Mouse (Mus musculus): ENCODE results near the gene Slc17a7. TPM values are rescaled to one million over a fixed set of nuclear protein-coding genes. Genes with fewer than 3 reads are reported as not detected.
A peak's percentile ranks its signal among the peaks of the same experiment; 100 is the strongest.

Gene Slc17a7
- polyA plus RNA-seq (2012): 0.02 TPM in 1 of 2 replicates, not detected in the other

GRCm38 (mm10) chr7:45163735-45164490 lies at the start of gene Slc17a7:
Gene Slc17a7, plus strand, starts transcription at chr7:45163949.
- H3K27me3 ChIP-seq (ENCODE audit: control insufficient read depth): peaks cover 71% of the 10 kb centered on the region
- peaks cover 21% of the 10 kb centered on the region for H3K4me1 ChIP-seq (ENCODE audit: control insufficient read depth)
- no peak for TF ChIP-seq GATA1 (IDR thresholded peaks at IDR 0.05; ENCODE audit: low read length)
- TF ChIP-seq TAL1 (IDR thresholded peaks at IDR 0.05; ENCODE audit: low read length): no peak
- H3K4me3 ChIP-seq (replicated peaks): peak within 1 kb of the TSS; percentile 38
- peaks cover 15% of the 10 kb centered on the region for H3K36me3 ChIP-seq (ENCODE audit: control insufficient read depth)
- H3K9me3 ChIP-seq (ENCODE audit: control insufficient read depth, low read length): peaks cover 19% of the 10 kb centered on the region

GRCm38 (mm10) chr7:45117566-45117965 lies 46.2 kb upstream of the Slc17a7 start:
- peaks cover 56% of the 10 kb centered on the region for H3K4me1 ChIP-seq (ENCODE audit: control insufficient read depth)
- H3K4me3 ChIP-seq (replicated peaks): no peak overlapping the region
- H3K36me3 ChIP-seq (ENCODE audit: control insufficient read depth): peaks cover 40% of the 10 kb centered on the region
- H3K27me3 ChIP-seq (ENCODE audit: control insufficient read depth): no peaks in the 10 kb centered on the region
- no peak for TF ChIP-seq GATA1 (IDR thresholded peaks at IDR 0.05; ENCODE audit: low read length)
- no peak for TF ChIP-seq TAL1 (IDR thresholded peaks at IDR 0.05; ENCODE audit: low read length)
- no peaks in the 10 kb centered on the region for H3K9me3 ChIP-seq (ENCODE audit: control insufficient read depth, low read length)

DNA sequence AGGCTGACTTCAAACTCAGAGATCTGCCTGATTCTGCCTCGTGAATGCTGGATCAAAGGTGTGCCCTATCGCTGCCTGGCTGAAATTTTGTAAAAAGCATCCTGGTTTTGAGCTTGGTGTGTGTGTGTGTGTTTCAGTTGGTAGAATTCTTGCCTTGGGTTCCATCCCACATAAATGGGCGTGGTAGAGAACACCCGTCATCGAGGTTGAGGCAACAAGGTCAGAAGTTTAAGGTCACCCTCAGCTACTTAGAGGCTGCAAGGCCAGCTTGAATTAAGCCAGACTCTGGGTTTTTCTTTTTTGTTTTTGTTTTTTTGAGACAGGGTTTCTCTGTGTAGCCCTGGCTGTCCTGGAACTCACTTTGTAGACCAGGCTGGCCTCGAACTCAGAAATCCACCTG lies 45.4 kb upstream of the Slc17a7 start:
- H3K4me3 ChIP-seq (replicated peaks): no peak overlapping the region
- H3K27me3 ChIP-seq (ENCODE audit: control insufficient read depth): no peaks in the 10 kb centered on the region
- peaks cover 56% of the 10 kb centered on the region for H3K4me1 ChIP-seq (ENCODE audit: control insufficient read depth)
- TF ChIP-seq TAL1 (IDR thresholded peaks at IDR 0.05; ENCODE audit: low read length) (no peak), GATA1 (IDR thresholded peaks at IDR 0.05; ENCODE audit: low read length) (no peak)
- no peaks in the 10 kb centered on the region for H3K9me3 ChIP-seq (ENCODE audit: control insufficient read depth, low read length)
- H3K36me3 ChIP-seq (ENCODE audit: control insufficient read depth): peaks cover 48% of the 10 kb centered on the region

DNA sequence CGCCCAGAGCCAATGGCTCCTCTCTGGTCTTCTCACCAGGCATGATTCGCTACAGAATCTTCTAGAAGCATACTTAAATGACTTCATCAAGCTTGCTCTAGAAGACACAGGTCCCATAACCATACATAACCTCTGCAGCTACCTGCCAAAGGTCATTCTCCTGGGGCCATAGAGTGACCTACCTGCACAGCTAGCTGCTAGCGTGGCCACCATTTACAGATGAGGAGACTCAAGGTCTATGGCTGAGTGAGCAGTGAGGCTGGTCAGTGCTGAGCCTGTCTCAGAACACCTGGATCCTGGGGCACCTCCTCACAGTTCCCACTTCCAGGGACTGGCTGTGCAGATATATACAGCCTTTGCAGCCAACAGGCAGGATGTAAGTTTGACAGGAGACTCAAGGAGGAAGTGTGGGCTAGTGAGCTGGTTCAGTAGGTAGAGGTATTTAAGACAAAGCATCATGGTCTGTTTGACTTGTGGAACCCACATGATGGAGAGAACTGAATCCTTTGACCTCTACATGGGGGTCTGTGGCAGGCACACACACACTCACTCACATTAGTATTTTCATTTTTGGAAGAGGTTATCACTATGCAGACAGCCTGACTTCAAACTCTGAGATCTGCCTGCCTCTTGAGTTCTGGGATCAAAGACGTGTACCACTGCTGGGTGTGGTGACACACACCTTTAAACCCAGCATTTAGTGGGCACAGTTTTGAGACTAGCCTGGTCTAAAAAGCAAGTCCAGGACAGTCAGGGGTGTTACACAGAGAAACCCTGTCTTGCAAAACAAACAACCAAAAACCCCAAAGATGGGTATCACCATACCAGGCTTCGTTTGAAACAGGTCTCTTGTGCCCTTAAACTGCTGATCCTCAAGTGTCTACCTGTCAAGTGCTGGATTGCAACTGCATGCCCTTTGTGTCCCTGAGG lies 43.7 kb upstream of the Slc17a7 start:
- H3K36me3 ChIP-seq (ENCODE audit: control insufficient read depth): peaks cover 52% of the 10 kb centered on the region
- H3K9me3 ChIP-seq (ENCODE audit: control insufficient read depth, low read length): no peaks in the 10 kb centered on the region
- no peaks in the 10 kb centered on the region for H3K27me3 ChIP-seq (ENCODE audit: control insufficient read depth)
- H3K4me3 ChIP-seq (replicated peaks): no peak overlapping the region
- TF ChIP-seq GATA1 (IDR thresholded peaks at IDR 0.05; ENCODE audit: low read length) (no peak), TAL1 (IDR thresholded peaks at IDR 0.05; ENCODE audit: low read length) (no peak)
- H3K4me1 ChIP-seq (ENCODE audit: control insufficient read depth): peaks cover 63% of the 10 kb centered on the region

DNA sequence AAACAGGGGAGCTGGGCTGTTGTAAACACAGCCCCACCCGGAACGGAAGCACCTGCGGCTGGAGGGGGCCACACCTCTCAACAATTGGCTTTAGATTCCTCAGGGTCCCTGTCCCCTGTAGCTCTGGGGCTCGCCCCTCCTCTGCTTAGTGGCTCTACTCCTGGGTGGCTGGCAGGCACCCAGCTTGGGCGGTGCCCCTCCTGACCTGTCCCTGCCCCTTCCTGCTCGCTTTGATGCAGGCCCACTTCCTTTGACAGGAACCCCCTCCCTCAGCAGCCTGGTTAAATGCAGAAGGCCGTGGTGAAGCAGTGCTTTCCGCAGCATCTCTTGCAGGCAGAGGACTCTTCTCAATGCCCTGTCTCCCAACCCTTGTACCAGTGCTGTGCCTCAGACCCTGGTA lies 42.3 kb upstream of the Slc17a7 start:
- TF ChIP-seq TAL1 (IDR thresholded peaks at IDR 0.05; ENCODE audit: low read length) (no peak), GATA1 (IDR thresholded peaks at IDR 0.05; ENCODE audit: low read length) (no peak)
- H3K36me3 ChIP-seq (ENCODE audit: control insufficient read depth): peaks cover 66% of the 10 kb centered on the region
- H3K4me1 ChIP-seq (ENCODE audit: control insufficient read depth): peaks cover 73% of the 10 kb centered on the region
- H3K4me3 ChIP-seq (replicated peaks): no peak overlapping the region
- no peaks in the 10 kb centered on the region for H3K9me3 ChIP-seq (ENCODE audit: control insufficient read depth, low read length)
- no peaks in the 10 kb centered on the region for H3K27me3 ChIP-seq (ENCODE audit: control insufficient read depth)

DNA sequence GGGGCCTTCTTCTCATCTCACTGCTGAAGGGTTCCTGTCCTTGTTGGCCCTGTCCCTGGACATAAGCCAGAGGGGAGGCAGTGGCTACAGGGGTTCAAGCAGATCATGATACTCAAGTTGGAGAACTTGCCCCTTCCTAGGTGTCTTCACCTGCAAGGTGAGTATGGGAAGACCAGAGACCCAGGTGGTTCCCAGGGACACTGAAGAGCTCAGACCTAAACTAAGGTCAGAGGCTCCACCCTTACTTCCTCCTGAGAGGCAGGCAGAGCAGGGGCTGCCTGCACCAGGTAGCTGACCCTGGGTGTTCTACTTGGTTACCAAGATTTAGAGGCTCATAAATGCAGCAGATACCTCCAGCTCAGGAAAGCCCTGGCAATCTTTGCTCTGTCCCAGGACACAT lies 41.8 kb upstream of the Slc17a7 start:
- Histone ChIP-seq H3K9me3 (ENCODE audit: control insufficient read depth, low read length) (no peaks in the 10 kb centered on the region), H3K4me1 (ENCODE audit: control insufficient read depth) (peaks cover 79% of the 10 kb centered on the region), H3K36me3 (ENCODE audit: control insufficient read depth) (peaks cover 72% of the 10 kb centered on the region), H3K4me3 (replicated peaks) (no peak overlapping the region), H3K27me3 (ENCODE audit: control insufficient read depth) (no peaks in the 10 kb centered on the region)
- no peak for TF ChIP-seq TAL1 (IDR thresholded peaks at IDR 0.05; ENCODE audit: low read length)
- no peak for TF ChIP-seq GATA1 (IDR thresholded peaks at IDR 0.05; ENCODE audit: low read length)

DNA sequence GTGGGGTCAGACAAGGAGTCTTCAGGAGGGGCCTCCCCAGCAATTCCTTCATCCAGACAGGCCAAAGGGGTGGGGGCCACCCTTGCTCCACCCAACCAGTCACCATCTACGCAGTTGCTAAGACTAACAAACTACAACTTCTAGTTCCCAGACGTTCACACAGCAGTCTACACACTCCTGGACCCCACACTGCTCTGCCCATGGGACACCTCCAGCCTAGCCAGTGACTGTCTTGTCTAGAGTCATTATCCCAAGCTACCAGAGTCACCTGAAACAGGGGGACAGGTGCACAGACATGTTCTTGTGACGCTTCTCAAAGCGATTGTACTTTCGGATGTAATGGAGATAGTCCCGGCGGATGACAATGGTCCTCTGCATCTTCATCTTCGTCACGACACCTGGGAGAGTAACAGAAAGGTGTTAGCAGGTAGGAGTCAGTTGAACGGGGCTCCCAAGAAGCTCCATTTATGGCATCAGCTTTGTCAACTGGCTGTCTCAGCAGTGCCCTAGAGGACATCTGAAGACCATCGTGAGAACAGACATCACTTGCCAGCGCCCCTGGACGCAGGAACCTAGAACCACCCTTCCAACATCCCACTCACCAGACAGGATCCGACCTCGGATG lies 41.1 kb upstream of the Slc17a7 start:
- Histone ChIP-seq H3K9me3 (ENCODE audit: control insufficient read depth, low read length) (no peaks in the 10 kb centered on the region), H3K4me1 (ENCODE audit: control insufficient read depth) (peaks cover 84% of the 10 kb centered on the region)

GRCm38 (mm10) chr7:45123186-45123570 lies 40.6 kb upstream of the Slc17a7 start:
- TF ChIP-seq TAL1 (IDR thresholded peaks at IDR 0.05; ENCODE audit: low read length): no peak
- TF ChIP-seq GATA1 (IDR thresholded peaks at IDR 0.05; ENCODE audit: low read length): no peak
- Histone ChIP-seq H3K9me3 (ENCODE audit: control insufficient read depth, low read length) (no peaks in the 10 kb centered on the region), H3K4me1 (ENCODE audit: control insufficient read depth) (peaks cover 84% of the 10 kb centered on the region), H3K36me3 (ENCODE audit: control insufficient read depth) (peaks cover 80% of the 10 kb centered on the region), H3K27me3 (ENCODE audit: control insufficient read depth) (no peaks in the 10 kb centered on the region), H3K4me3 (replicated peaks) (peak overlapping the region; percentile 78)

More for the DNA sequence above, 41.1 kb upstream of the Slc17a7 start:
- Histone ChIP-seq H3K4me3 (replicated peaks) (peak overlapping the region; percentile 78), H3K36me3 (ENCODE audit: control insufficient read depth) (peaks cover 79% of the 10 kb centered on the region), H3K27me3 (ENCODE audit: control insufficient read depth) (no peaks in the 10 kb centered on the region)
- TF ChIP-seq TAL1 (IDR thresholded peaks at IDR 0.05; ENCODE audit: low read length) (no peak), GATA1 (IDR thresholded peaks at IDR 0.05; ENCODE audit: low read length) (no peak)
